Mouse (Mus musculus): ENCODE measurements around the gene Prkd2.

- no peak for TF ChIP-seq POLR2A (IDR thresholded peaks at IDR 0.05; ENCODE audit: insufficient read depth, low read depth, low read length)
- no peak for TF ChIP-seq CTCF (IDR thresholded peaks at IDR 0.05; ENCODE audit: insufficient read depth, low read depth, low read length)
These were observed 49.5 kb upstream of the Prkd2 start for GRCm38 (mm10) chr7:16793010-16793725.
